In genomic region chr9:123849976-123850695, GRCm38 (mm10) we compare ENCODE assay signal across 8 mouse cellular contexts. TPM values are rescaled to one million over a fixed set of nuclear protein-coding genes. Genes with fewer than 3 reads are reported as not detected.
DNase-seq lines count a peak whose midpoint lies in the region; ATAC-seq and TF ChIP-seq lines count a peak whose summit lies in the region.

No protein-coding gene starts in this region.

- no peaks in the 10 kb centered on the region for H3K9me3 ChIP-seq in kidney, embryonic 16.5 days (ENCODE audit: low read length)
- H3K9me3 ChIP-seq in G1E (replicated peaks) = no peaks in the 10 kb centered on the region
- H3K9me3 ChIP-seq in embryonic facial prominence, embryonic 12.5 days = no peaks in the 10 kb centered on the region

- H3K36me3 ChIP-seq in kidney, embryonic 16.5 days (ENCODE audit: insufficient read depth, low read length) = no peaks in the 10 kb centered on the region
- H3K36me3 ChIP-seq in G1E (replicated peaks) = peaks cover 6% of the 10 kb centered on the region
- H3K36me3 ChIP-seq in embryonic facial prominence, embryonic 12.5 days = no peaks in the 10 kb centered on the region

- 74% methylated on average over 2 of the region's 2 CpGs for WGBS in kidney, embryonic 16.5 days
- WGBS in embryonic facial prominence, embryonic 12.5 days = 68% methylated on average over 2 of the region's 2 CpGs

- no peak overlapping the region for H3K4me3 ChIP-seq in kidney, embryonic 16.5 days (ENCODE audit: low read length)
- peak overlapping the region; percentile 42; the same call in 1 of the 2 replicates for H3K4me3 ChIP-seq in G1E (ENCODE audit: low read depth, low read length)
- no peak overlapping the region for H3K4me3 ChIP-seq in embryonic facial prominence, embryonic 12.5 days

- H3K27ac ChIP-seq in kidney, embryonic 16.5 days (ENCODE audit: low read length) = no peak overlapping the region
- no peak overlapping the region for H3K27ac ChIP-seq in embryonic facial prominence, embryonic 12.5 days

- TF ChIP-seq CTCF in G1E (IDR thresholded peaks at IDR 0.05; ENCODE audit: low read depth, low read length) = no peak

- H3K4me1 ChIP-seq in kidney, embryonic 16.5 days (ENCODE audit: insufficient read depth, low read length) = peaks cover 9% of the 10 kb centered on the region
- peaks cover 51% of the 10 kb centered on the region for H3K4me1 ChIP-seq in G1E (ENCODE audit: insufficient read depth, low read depth, low read length)
- peaks cover 4% of the 10 kb centered on the region; the same call in 1 of the 2 replicates for H3K4me1 ChIP-seq in embryonic facial prominence, embryonic 12.5 days

- DNase-seq in kidney, adult 11 months = no peak
- DNase-seq in G1E (ENCODE audit: low spot score) = no peak
- DNase-seq in kidney, postnatal 36 days = peak; percentile 2 to 32
- DNase-seq in right cerebral cortex, postnatal 36 days (ENCODE audit: low spot score in 2 of 2) = no peak
- DNase-seq in gastrocnemius, postnatal 4 days (ENCODE audit: low spot score in 2 of 2) = no peak
- no peak for DNase-seq in spleen, postnatal 36 days (ENCODE audit: low spot score in 2 of 2)

- H3K4me2 ChIP-seq in kidney, embryonic 16.5 days (replicated peaks; ENCODE audit: low read depth, low read length) = peak overlapping the region; percentile 78
- peak overlapping the region; percentile 72 for H3K4me2 ChIP-seq in embryonic facial prominence, embryonic 12.5 days (replicated peaks)

- ATAC-seq in kidney, embryonic 16.5 days (ENCODE audit: low FRiP score, low TSS enrichment) = no peak
- no peak for ATAC-seq in G1E (ENCODE audit: extremely low read depth, insufficient number of reproducible peaks, low FRiP score, poor library complexity, severe bottlenecking)
- no peak for ATAC-seq in embryonic facial prominence, embryonic 12.5 days (ENCODE audit: insufficient number of reproducible peaks, insufficient read depth, low FRiP score, low TSS enrichment)

- H3K9ac ChIP-seq in kidney, embryonic 16.5 days (replicated peaks; ENCODE audit: low read length) = no peak overlapping the region
- H3K9ac ChIP-seq in embryonic facial prominence, embryonic 12.5 days = no peak overlapping the region

- H3K27me3 ChIP-seq in kidney, embryonic 16.5 days (ENCODE audit: insufficient read depth, low read length) = no peaks in the 10 kb centered on the region
- no peaks in the 10 kb centered on the region for H3K27me3 ChIP-seq in G1E (ENCODE audit: insufficient read depth, low read length)
- H3K27me3 ChIP-seq in embryonic facial prominence, embryonic 12.5 days = no peaks in the 10 kb centered on the region

RNA-seq across cellular contexts. Expression of gene Fyco1, which starts 1.6 kb away (rescaled TPM):
- polyA plus RNA-seq in kidney, embryonic 16.5 days (2015; fragmentation: Nextera tagmentation; extraction: Ambion mirVana) = 10.8 and 14.5 TPM in 2 replicates
- 29.6 and 30.5 TPM in 2 replicates for total RNA-seq in G1E (2014; fragmentation: Nextera tagmentation)
- 11.8 and 12.1 TPM in 2 replicates for total RNA-seq in G1E (2017)
- polyA plus RNA-seq in G1E (2012) = 2.2 and 2.4 TPM in 2 replicates
- 13.6 and 13.9 TPM in 2 replicates for polyA plus RNA-seq in embryonic facial prominence, embryonic 12.5 days (2016; fragmentation: Nextera tagmentation; extraction: Ambion mirVana)
- total RNA-seq in gastrocnemius, postnatal 4 days (2021) = 100 to 1,000 TPM; 130 to 141 TPM

RNA-seq across cellular contexts. Expression of gene Xcr1, which starts 11.7 kb away (rescaled TPM):
- polyA plus RNA-seq in kidney, embryonic 16.5 days (2015; fragmentation: Nextera tagmentation; extraction: Ambion mirVana) = not detected in 2 replicates
- total RNA-seq in G1E (2014; fragmentation: Nextera tagmentation) = not detected in 2 replicates
- 0.06 and 0.11 TPM in 2 replicates for total RNA-seq in G1E (2017)
- not detected in 2 replicates for polyA plus RNA-seq in G1E (2012)
- not detected in 2 replicates for polyA plus RNA-seq in embryonic facial prominence, embryonic 12.5 days (2016; fragmentation: Nextera tagmentation; extraction: Ambion mirVana)
- total RNA-seq in gastrocnemius, postnatal 4 days (2021) = not detected

RNA-seq across cellular contexts. Expression of gene Cxcr6, which starts 43.9 kb away (rescaled TPM):
- 0.30 and 0.54 TPM in 2 replicates for polyA plus RNA-seq in kidney, embryonic 16.5 days (2015; fragmentation: Nextera tagmentation; extraction: Ambion mirVana)
- total RNA-seq in G1E (2014; fragmentation: Nextera tagmentation) (not detected in 2 replicates), G1E (2017) (0.12 and 0.27 TPM in 2 replicates)
- not detected in 2 replicates for polyA plus RNA-seq in G1E (2012)
- 0.12 and 0.19 TPM in 2 replicates for polyA plus RNA-seq in embryonic facial prominence, embryonic 12.5 days (2016; fragmentation: Nextera tagmentation; extraction: Ambion mirVana)
- total RNA-seq in gastrocnemius, postnatal 4 days (2021) = not detected

Comparison
In these comparisons a context has a peak if more than half of its experiments do, and no peak if none do; other contexts are left out.
1. DNase-seq: peak in kidney, postnatal 36 days (2 of 2); none in kidney, adult 11 months (single experiment), G1E (single experiment), right cerebral cortex, postnatal 36 days (0 of 2), gastrocnemius, postnatal 4 days (0 of 2) and spleen, postnatal 36 days (0 of 2).